Mouse (Mus musculus) T-cell, adult 2 months (primary cell): ENCODE data around the gene Zdhhc5.
"Not testable (repeated sequence)": the region's sequence is repeated elsewhere in the genome, so short reads cannot be mapped to it uniquely, and the experiment has no call there.

Source experiments
- DNase-seq: peaks from one replicate; pipeline ENCODE4 v3.0.0; 2022; ENCODE audit warnings: low spot score

Zdhhc5 gene

DNA sequence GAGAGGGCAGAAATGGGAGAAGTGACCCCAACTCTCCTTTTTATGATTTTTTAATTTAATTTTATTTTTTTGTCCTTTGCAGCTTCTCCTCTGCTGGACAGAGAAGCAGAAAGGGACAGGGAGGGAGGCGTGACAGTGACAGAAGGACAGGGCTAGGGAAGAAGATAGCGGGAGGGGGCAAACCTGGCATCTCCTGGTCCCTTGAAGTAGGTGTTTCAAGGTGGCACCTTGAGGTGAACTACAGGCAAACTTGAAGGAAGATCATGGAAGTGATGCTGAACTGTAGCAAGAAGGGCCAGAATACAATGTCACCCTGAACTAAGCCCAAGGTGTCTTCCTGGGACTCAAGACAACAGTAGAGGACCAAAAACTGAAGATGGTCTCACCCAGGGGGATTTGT lies 19.9 kb upstream of the Zdhhc5 start:
- DNase-seq = no peak

DNA sequence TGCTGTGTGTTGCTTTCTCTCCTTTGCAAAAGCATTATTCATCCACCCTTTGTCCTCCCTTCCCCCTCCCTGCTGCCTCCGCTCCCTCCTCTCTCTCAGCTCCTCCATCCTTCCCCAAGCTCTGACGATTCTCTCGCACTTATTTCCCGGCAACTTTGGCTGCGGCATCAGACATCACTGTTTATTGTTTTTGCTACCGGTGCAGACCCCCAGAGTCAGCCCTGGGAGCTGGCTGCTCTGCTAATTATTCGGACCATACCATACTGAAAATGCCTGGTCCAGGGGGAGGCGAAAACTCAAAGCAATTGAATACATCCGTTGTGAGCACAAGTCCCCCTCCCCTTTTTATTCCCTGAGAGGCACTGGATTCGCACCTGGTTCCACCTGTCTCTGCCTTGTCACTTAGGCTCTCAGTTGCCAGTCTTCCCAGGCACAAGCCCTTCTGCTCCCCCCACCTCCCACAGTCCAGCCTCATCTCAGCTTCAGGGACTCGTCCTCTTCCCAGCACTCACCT lies 19.4 kb upstream of the Zdhhc5 start:
- DNase-seq = no peak

DNA sequence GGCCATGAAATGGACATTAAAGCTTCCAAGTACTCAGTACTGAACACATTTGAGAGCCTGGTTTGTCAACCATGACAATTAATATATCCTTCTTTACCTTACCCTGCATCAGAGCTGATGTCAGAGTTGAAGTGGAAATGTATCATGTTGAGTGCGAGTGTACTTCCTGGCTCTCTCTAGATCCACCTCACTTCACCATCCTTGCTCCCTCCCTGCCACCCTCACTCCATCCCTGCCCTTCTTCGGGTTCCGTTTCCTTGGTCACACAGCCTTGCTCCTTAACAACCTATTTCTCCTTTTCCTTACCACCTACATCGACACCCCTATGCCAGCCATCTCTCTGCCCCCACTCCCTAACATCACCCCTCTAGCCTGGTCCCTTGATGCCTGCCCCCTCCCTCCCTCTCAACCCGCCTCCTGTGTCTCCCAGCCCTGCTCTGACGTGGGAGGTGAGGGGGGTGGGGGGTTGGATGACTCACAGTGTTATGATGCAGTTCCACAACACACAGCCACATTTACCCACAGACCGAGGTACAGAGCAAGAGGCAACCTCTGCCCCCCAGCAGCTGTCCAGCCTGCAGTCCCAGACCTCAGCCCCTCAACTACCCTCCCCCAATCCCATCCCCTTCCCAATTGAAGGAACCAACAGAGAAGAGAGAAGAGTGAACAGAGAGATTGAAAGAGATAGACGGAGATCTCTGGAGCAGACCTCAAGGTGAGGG lies 18.8 kb upstream of the Zdhhc5 start, which contains the start of gene Ypel4:
Gene Ypel4 (plus strand): TSS at position 480 of the 722 bp plus-strand sequence.
- peak; percentile 74 for DNase-seq

DNA sequence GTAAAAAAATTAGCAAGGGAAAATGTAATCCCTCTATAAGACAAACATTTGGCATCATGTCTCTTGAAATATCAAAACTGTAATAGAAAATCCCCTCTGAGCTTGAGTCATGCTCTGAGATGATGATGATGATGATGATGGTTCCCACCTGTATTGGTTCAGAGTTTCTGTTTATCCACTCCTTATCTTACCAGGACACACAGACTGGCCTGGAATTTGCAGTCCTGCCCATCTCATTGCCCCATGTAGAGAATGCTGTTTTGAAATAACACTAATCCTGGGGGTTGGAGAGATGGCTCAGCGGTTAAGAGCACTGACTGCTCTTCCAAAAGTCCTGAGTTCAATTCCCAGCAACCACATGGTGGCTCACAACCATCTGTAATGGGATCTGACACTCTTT lies 17.4 kb upstream of the Zdhhc5 start:
- no peak for DNase-seq

DNA sequence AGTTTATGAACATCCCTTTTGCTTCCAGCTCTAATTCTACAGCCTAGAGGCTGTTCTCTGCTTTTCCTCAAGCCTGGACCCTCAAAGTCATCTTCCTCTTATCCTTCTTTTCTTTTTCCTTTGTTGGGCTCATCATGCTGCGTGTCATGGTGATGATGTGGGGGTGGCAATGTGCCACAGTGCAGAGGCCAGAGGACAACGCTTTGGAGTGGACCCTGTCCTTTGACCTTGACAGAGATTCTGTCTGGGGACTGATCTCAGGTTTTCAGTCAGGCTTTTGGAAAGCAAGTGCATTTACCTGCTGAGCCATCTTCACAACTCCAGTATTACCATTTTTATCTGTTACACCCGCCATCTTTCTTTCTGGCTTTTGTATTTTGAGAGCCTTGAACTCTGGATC lies 16.2 kb upstream of the Zdhhc5 start:
- no peak for DNase-seq

DNA sequence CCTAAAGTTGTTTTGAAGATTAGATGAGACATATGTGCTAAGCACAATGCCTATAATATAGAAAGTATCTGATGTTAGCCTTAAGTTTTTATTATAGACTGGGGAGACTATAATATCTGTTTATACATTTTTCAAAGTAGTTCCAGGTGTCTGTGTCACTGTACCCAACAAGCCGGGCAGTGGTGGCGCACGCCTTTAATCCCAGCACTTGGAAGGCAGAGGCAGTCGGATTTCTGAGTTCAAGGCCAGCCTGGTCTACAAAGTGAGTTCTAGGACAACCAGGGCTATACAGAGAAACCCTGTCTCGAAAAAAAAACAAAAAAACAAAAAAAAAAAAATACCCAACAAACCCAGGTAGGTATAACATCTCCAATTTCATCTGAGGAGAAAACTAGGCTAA lies 13.2 kb upstream of the Zdhhc5 start:
- DNase-seq = not testable (repeated sequence)

DNA sequence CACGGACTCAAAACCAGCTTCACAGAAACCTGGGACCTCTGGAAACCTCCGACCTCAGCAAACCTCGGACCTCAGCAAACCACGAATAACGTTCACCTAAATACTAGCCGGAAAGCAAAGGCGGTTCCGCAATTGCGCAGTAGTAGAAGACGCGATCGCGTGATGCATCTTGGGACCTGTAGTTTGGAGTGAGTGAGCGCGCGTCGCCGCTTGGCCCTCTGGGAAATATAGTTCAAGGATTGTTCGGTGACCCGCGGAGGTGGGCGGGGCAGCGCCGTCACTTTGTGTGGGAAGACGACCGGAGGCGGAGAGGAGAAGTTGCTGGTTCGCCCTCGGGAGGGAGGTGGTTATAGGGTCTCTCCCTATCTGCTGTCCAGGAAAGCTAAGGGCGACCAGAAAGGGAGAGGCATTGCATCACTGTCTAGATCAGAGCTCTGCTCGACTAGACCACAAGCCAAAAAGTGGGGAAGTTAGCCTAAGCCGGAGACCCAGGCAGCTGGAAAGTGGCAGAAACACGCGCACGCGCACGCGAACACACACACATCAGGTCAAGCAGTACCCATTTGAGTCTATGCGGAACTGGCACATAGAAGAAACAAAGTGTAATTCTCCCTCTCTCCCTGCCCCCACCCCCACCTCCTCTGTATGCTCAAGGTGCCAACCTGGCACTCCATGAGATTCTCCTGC lies 12.3 kb upstream of the Zdhhc5 start, which contains the start of gene Clp1:
Gene Clp1 (minus strand): TSS at position 179 of the 687 bp plus-strand sequence.
- DNase-seq = peak; percentile 93

DNA sequence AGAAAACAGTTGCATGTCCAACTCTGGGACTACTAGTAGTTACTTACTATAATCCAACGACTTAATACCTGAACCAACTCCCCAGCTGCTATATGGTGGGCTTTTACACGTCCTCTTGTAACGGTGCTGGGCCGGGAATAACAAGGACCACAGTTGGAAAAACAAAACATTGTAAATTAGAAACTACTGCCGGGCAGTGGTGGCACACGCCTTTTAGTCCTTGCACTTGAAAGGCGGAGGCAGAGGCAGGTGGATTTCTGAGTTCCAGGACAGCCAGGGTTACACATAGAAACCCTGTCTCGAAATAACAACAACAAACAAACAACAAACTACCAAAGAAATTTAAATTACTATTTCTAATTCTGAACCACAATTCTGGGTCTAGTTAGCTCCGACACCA lies 11.7 kb upstream of the Zdhhc5 start:
- DNase-seq = no peak

DNA sequence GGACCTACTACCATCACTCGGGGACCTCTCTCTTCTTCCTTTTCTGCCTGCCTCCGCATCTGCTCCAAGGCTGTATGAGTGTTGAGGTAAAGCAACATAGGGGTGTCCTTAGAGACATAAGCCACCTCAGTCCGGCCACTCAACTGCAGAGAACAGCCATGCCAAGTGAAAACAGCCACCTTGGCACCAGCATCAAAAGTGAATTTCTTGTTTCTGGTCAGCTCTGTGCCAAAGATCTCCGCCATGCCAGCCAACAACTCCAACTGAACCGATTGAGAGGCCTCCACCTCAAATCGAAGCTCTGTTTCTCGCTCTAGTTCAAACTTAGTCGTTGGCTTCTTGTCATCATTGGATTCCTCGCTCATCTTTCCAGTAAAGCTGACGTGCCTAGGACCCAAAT lies 10.8 kb upstream of the Zdhhc5 start:
- DNase-seq = no peak

DNA sequence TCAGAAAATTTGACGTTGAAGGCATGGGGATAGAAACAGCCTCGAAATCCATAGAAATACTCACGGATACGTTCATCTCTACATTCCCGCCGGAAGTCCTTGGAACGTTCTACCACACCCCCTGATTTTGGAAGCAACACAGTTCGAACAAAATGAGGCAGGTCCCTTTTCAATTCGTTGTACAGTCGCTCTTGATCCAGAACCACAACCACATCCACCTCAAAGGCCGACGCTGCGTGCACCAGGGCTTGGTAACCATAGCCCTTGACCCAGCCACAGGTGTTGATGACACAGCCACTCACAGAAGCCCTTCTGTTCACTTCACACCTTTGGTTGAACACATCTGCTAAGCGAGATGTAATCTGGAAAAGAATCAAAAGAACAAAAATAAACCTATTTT lies 8.9 kb upstream of the Zdhhc5 start:
- no peak for DNase-seq

DNA sequence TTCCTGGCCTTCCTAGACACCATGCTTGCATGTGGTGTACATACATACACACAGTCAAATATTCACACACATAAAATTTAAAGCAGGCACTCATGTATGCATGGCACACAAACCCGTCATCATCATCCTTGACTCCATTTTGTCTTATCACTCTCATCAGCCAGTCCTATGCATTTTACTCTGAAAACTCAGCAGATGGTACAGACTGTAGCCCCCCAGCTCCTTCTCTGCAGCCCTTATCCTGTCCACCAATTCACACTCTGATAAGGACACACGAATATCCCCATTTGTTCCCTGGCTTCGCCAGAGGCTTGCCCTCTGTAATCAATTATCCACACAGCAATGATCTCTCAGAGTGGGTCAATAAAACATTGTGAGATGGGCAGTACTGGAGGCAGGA lies 6.2 kb upstream of the Zdhhc5 start:
- DNase-seq = no peak

DNA sequence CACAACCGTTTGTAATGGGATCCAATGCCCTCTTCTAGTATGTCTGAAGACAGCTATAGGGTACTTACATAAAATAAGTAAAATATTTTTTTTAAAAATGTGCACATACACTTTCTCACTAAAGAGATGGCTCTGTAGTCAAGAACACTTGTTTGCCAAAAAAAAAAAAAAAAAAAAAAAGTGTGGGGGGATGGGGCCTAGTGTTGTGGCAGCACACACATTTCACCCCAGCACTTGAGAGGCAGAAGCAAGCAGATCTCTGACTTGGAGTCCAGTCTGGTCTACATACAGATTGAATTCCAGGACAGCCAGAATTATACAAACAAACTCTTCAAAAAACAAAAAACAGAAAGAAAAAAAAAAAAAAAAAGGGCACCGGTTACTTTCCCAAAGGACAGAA lies 5.7 kb upstream of the Zdhhc5 start:
- no peak for DNase-seq

DNA sequence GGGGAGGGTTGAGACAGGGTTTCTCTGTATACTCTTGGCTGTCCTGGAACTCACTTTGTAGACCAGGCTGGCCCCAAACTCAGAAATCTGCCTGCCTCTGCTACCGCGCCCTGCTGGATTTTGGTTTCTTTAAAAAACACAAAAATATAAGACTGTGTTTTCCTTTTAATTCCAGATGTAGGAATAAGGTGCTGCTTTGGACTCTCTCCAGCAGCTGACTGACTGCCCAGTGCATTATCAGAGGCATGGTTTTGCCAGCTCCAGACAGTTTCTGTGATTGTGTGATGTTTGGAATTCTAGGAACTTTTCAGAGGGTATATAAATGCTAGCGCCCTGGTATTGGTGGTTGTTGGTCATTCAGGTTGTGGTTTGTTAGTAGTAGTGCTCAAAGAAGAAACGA lies 2.4 kb upstream of the Zdhhc5 start:
- DNase-seq = no peak

DNA sequence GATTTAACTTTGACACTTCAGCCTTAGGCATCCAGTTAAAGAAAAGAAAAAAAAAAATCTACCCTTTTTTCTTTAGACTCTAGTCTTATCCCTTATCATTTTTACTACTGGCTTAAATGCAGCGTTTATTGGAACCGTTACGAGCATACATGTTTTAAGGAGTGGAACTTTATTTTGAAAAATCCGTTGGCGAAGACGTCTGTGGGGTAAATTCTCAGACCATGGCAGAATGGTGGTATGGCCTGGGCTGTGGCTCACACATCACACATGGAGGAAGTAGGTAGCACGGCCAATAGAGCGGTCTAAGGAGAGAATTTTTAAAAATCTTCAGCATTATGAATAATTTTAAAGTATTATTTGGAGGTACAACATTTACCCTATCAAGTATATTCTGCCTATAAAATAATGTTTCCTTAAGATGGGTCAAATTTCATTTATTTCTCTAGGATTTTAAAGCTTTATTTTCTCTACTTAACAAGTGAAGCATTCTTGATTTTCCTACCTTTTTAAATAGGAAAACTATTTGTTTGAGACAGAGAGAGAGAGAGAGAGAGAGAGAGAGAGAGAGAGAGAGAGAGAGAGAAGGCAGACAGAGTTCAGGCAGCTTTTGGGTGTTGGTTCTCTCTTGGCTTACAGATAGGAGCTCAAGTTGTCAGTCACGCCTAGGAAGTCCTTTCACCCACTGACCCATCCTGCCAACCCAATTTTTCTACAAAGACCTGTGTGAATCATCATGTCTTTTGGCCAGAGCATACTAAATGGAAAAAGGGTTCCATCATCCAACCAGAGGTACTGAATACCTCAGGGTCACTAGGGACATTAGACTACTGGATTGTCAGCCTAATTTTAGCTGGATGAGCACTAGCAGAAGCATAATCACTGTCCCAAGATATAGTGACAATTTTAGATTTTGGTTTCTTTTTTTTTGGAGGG lies 1.7 kb upstream of the Zdhhc5 start:
- no peak for DNase-seq

DNA sequence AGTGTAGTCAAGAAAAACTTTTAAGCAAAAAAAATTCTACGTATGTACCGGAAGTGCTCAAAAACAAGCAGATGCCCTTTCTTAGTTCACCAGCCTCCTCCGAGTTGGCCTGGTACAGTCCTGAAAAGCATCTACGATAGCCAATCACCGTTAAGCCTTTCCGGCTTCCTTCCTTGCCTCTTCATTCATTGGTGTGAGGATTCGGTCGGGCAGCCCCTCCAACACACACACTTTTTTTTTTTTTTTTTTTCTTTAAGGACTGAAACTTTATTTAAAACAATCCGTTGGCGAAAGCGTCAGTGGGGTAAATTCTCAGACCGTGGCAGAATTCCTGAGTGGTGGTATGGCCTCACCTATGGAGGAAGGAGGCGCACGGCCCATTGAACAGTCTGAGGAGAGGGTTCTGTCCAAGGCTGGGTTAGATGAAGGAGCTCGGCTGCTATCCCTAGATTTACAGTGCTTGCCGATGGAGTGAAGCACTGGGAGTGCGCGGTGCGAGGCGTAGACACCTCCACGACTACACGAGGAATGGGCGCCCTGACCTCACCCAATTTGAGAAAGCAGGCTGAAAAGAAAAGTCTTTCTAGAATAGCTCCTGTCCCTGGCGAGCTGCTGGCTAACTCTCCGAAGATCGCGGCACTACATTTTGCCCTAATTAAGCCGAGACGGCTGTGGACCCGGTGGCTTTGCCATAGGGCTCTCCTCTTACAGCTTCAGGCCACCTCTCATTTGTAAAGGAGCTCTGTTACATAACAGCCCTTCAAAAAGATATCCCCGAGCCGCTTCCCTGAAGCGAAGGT lies 782 bp upstream of the Zdhhc5 start:
- peak; percentile 91 for DNase-seq

DNA sequence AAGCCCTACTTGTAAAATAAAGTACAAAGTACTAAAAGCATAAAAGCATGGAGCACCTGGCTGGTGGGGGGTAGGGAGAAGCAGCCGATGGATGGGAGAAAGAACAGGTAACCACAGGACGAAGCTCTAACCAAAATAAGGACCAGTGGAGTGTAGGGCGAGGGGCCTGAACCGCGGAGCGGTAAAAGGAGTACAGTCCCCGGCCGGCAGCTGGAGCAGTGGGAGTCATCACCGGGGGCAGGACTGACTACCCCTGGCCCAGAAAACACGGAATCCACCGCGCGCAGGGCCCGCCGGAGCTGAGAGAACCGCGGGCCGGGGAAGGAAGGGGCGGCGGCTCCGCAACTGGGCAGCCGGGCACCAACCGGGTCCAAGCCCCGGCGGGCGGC lies 564 bp downstream of the Zdhhc5 start:
- no peak for DNase-seq

DNA sequence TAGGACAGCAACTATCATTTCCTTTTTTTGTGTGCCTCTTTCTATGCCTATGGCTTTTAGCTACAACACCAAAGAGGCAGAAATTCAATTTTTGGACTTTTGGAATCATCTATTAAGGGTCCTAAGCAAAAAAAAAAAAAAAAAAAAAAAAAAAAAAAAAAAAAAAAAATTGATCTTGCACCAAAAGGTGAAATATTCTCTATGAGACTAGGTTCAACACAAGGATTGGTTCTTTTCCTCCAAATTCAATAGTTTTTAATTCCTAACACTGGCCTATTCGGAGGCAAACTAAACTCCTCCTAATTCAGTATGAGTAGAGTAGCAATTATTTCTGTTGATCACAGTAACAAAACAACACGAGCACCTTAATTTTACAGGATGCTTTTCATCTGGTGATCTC lies 3.1 kb downstream of the Zdhhc5 start:
- no peak for DNase-seq

DNA sequence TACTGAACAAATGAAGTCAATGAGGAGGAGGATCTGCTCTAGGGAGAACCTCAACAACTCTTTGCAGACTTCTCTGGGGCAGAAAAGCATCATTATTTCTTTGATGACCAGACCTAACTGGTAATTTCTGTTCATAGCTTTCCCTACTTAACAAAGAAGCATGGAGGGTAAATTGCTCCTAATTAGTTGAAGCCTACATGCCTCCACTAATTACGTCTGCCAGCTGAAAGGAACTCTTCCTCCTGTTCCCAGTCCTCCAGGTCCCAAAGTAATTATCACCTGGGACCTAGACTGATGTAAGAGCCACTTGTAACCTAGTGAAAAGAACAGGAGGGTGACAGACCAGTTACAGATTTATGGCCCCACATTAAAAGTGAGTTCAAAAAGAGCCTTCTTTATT lies 7.5 kb downstream of the Zdhhc5 start:
- DNase-seq = no peak

DNA sequence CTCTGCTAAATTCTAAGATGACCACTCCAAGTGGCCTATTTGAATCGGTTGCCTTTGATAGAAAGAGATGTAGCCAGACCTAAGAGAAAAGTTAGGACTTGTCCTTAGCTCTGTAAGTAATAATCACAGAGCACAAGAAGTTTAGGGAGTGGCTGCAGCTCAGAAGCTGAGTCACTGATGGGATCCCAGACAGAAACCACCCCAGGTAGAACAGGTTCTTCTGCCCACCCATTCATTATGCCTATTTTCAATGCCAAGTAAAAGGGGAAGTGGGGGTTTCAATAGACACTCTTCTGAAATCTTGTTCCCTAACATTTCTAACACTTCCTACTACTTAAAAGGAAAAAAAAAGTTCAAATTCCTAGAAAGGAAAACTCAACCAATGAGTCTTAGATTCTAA lies 9.7 kb downstream of the Zdhhc5 start:
- no peak for DNase-seq

DNA sequence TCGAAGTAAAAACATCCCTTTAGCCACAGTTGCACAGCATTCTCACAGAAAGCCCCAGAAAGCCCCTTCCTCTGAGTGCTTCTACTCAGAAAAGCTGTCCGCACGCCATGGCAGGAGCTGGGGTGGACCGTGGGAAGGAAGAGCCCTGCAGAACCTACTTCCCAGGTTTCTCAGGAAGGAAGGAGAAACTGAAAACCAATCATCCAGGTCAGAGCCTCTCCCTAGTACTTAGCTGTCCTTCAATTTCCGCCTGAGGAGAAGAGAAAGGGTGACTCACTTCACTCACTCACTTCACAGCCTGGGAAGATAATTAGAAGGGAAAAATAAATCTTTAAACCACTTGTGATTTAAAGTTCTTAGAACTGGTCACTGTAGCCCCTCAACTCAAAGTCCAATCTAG lies 10.7 kb downstream of the Zdhhc5 start:
- DNase-seq = no peak

DNA sequence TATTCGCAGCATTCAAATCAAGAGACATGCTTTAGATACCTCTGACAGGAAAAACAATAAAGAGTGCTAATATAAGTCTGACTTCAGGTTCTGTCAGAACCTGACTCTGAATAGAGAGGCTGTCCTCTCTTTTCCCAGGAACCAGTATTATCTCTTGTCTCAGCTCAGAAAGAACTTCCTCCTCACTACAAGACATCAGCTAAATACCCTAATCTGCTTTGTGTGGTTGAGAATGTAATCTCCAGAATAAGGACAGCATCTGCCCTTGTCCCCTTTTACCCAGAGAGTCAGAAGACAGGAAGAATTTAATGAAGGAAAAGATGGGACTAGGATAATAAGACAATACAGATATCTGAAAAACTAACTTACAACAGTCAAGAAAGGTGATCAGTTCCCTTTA lies 11.5 kb downstream of the Zdhhc5 start:
- no peak for DNase-seq
